Mouse (Mus musculus) heart, adult 2 months (tissue): ENCODE data around the gene Nat8f1. TPM values are rescaled to one million over a fixed set of nuclear protein-coding genes. Genes with fewer than 3 reads are reported as not detected.
"Not testable (repeated sequence)": the region's sequence is repeated elsewhere in the genome, so short reads cannot be mapped to it uniquely, and the experiment has no call there.

Experiments
- DNase-seq, 2 experiments: peaks; one replicate each; pipeline ENCODE4 v3.0.0; 2021
- H3K27ac ChIP-seq: fragments of 200-600 bp; 2 replicates; pipeline ENCODE4 v1.8.1; 2022
- H3K27me3 ChIP-seq: fragments of 200-500 bp; 2 replicates; pipeline ENCODE4 v1.6.1; 2012; ENCODE audit warnings: mild to moderate bottlenecking, low read length, inconsistent platforms, mixed read lengths; ENCODE audit not compliant: control insufficient read depth, insufficient read depth
- H3K36me3 ChIP-seq: fragments of 200-500 bp; 2 replicates; pipeline ENCODE4 v1.6.1; 2012; ENCODE audit warnings: low read length, inconsistent platforms; ENCODE audit not compliant: control insufficient read depth, insufficient read depth
- H3K4me1 ChIP-seq: fragments of 200-500 bp; 2 replicates; pipeline ENCODE4 v1.6.1; 2011; ENCODE audit warnings: low read length; ENCODE audit not compliant: control insufficient read depth, insufficient read depth
- H3K4me3 ChIP-seq: fragments of 200-600 bp; 2 replicates; pipeline ENCODE4 v1.8.1; 2022
- H3K79me2 ChIP-seq: fragments of 200-500 bp; replicated peaks from 2 replicates; pipeline ENCODE4 v1.6.1; 2012; ENCODE audit warnings: mild to moderate bottlenecking, inconsistent platforms, low read length, moderate library complexity, mixed read lengths; ENCODE audit not compliant: control insufficient read depth, insufficient read depth
- H3K9ac ChIP-seq: fragments of 200-500 bp; 2 replicates; pipeline ENCODE4 v1.6.1; 2012; ENCODE audit warnings: low read depth, mild to moderate bottlenecking, control low read depth, inconsistent platforms, low read length, mixed read lengths
- CTCF ChIP-seq: fragments of 200-600 bp; IDR thresholded peaks from 2 replicates; pipeline ENCODE4 v1.8.1; 2022; ENCODE audit warnings: antibody characterized with exemption, mild to moderate bottlenecking, moderate library complexity
- EP300 ChIP-seq: fragments of 200-500 bp; IDR thresholded peaks from 2 replicates; pipeline ENCODE4 v1.6.1; 2011; ENCODE audit warnings: low read depth, low read length, control low read depth; ENCODE audit not compliant: insufficient read depth
- POLR2A ChIP-seq: fragments of 200-500 bp; IDR thresholded peaks from 2 replicates; pipeline ENCODE4 v1.6.1; 2011; ENCODE audit warnings: mild to moderate bottlenecking, low read depth, low read length, control low read depth; ENCODE audit not compliant: insufficient read depth
- WGBS: fragments of 180-500 bp; shearing (Covaris S2); methylation state at CpG from one replicate; pipeline ENCODE4 v1.1.7; 2018; 5-methylcytosine and 5-hydroxymethylcytosine counted together
- intact Hi-C: fragments of 180-260 bp; cut with DNase I; formaldehyde crosslinking; loops from one replicate; pipeline ENCODE4 v1.15.1; 2025
- polyA plus RNA-seq: library from polyadenylated mRNA; depleted of rRNA; stranded (reverse); fragments of >200 nt; gene quantifications from 2 replicates; pipeline ENCODE4 v1.2.3, GENCODE M21; 2012
- total RNA-seq, 2 experiments: library from RNA; stranded (reverse); gene quantifications; 2 replicates each; pipeline ENCODE4 v1.2.3; 2021

Nat8f1 gene
- total and polyA plus RNA-seq, 3 experiments: 2.0 to 5.1 (median 2.1) TPM

- H3K9ac ChIP-seq: no peak overlapping the region
These were observed 23.2 kb upstream of the Nat8f1 start for GRCm38 (mm10) chr6:85938701-85939100.

GRCm38 (mm10) chr6:85936508-85937465, 21.3 kb upstream of the Nat8f1 start:
- H3K79me2 ChIP-seq, H3K4me1 ChIP-seq, H3K36me3 ChIP-seq, H3K27me3 ChIP-seq: not testable (repeated sequence)
- TF ChIP-seq EP300 (peak; percentile 45; the same call in 1 of the 2 replicates), CTCF (peak; percentile 79), POLR2A (peak; percentile 89)
- DNase-seq: peak; percentile 91
- Histone ChIP-seq H3K9ac (peak overlapping the region; percentile 66), H3K4me3 (peak overlapping the region; percentile 53), H3K27ac (peak overlapping the region; percentile 80)
- intact Hi-C loops: loop anchor here (1.0 to 2.0 kb wide), 3 partner anchors 25 to 73 kb away; partner anchors contain the start of gene Dusp11
- WGBS: 1% methylated on average over 50 of the region's 50 CpGs

More at GRCm38 (mm10) chr6:85938701-85939100, 23.2 kb upstream of the Nat8f1 start:
- H3K4me3 ChIP-seq: no peak overlapping the region
- no peaks in the 10 kb centered on the region for H3K36me3 ChIP-seq
- TF ChIP-seq CTCF: no peak
- no peak for TF ChIP-seq EP300
- no peak for TF ChIP-seq POLR2A
- H3K27me3 ChIP-seq: no peaks in the 10 kb centered on the region
- WGBS: 67% methylated on average over 10 of the region's 10 CpGs
- DNase-seq: no peak
- H3K79me2 ChIP-seq: no peaks in the 10 kb centered on the region
- intact Hi-C loops: no loop called here
- H3K4me1 ChIP-seq: peaks cover 5% of the 10 kb centered on the region
- no peak overlapping the region for H3K27ac ChIP-seq

- 70% methylated on average over 3 of the region's 3 CpGs for WGBS
- no peak overlapping the region for H3K4me3 ChIP-seq
- TF ChIP-seq CTCF: no peak
- no peak for TF ChIP-seq EP300
- no peak for TF ChIP-seq POLR2A
- H3K27ac ChIP-seq: no peak overlapping the region
- no peaks in the 10 kb centered on the region for H3K27me3 ChIP-seq
- intact Hi-C loops: loop anchor here (1.0 to 2.0 kb wide), 2 partner anchors 69 to 74 kb away; no protein-coding TSS in a partner anchor
- DNase-seq: no peak
- H3K79me2 ChIP-seq: no peaks in the 10 kb centered on the region
- H3K36me3 ChIP-seq: no peaks in the 10 kb centered on the region
- no peak overlapping the region for H3K9ac ChIP-seq
- peaks cover 5% of the 10 kb centered on the region for H3K4me1 ChIP-seq
These were observed 20.2 kb upstream of the Nat8f1 start for GRCm38 (mm10) chr6:85935646-85936045.

GRCm38 (mm10) chr6:85934047-85934446, 18.6 kb upstream of the Nat8f1 start:
- no peaks in the 10 kb centered on the region for H3K79me2 ChIP-seq
- TF ChIP-seq EP300 (no peak), CTCF (no peak), POLR2A (no peak)
- 72% methylated on average over 8 of the region's 8 CpGs for WGBS
- H3K36me3 ChIP-seq: no peaks in the 10 kb centered on the region
- no peaks in the 10 kb centered on the region for H3K27me3 ChIP-seq
- DNase-seq: no peak
- H3K27ac ChIP-seq: no peak overlapping the region
- no peak overlapping the region for H3K4me3 ChIP-seq
- H3K9ac ChIP-seq: no peak overlapping the region
- intact Hi-C loops: no loop called here
- H3K4me1 ChIP-seq: peaks cover 5% of the 10 kb centered on the region

GRCm38 (mm10) chr6:85929312-85929711, 13.8 kb upstream of the Nat8f1 start:
- DNase-seq: no peak
- Histone ChIP-seq H3K36me3 (no peaks in the 10 kb centered on the region; the same call in 1 of the 2 replicates), H3K27me3 (no peaks in the 10 kb centered on the region), H3K4me1 (no peaks in the 10 kb centered on the region), H3K4me3 (no peak overlapping the region), H3K27ac (no peak overlapping the region), H3K79me2 (no peaks in the 10 kb centered on the region), H3K9ac (no peak overlapping the region)
- intact Hi-C loops: no loop called here
- 72% methylated on average over 1 of the region's 1 CpGs for WGBS
- TF ChIP-seq POLR2A: no peak
- TF ChIP-seq CTCF: no peak
- TF ChIP-seq EP300: no peak
